Mouse (Mus musculus): ENCODE data around the gene Gm28551.

DNA sequence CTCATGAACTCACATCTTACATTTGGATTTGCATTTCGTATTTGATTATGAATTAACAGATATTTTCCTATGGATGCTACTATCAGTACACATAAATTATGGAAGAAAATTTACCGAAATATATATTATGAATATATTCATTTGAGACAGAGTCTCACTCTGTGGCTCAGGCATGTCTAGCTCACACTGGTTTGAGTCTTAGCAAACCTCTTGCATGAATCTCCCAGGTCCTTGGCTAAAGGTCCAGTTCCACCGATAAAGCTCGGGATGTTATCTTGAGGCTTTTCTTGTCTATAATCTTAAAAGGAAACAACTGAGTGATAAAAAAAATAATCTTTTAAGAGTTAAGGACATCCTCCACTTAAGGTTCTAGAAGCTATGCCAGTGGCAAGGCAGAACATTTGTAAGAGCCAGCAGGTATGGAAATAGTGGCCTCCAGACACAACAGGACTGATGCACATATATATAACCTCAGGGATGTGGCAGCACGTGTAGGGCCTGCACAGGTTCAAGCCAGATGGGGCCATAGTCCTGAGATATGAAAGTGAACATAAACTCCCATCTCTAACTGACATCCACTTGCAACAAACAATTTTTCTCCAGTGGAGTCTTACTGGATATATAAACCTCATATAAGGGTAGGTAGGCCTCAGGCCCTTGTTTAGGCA lies 27.5 kb downstream of the Gm28551 start:
- no peak for TF ChIP-seq CTCF (conservative IDR thresholded peaks at IDR 0.05; ENCODE audit: low read length)
- no peak for TF ChIP-seq POU5F1 (IDR thresholded peaks at IDR 0.05; ENCODE audit: borderline replicate concordance, low read length)

All from E14TG2a.4 (cell line).